Mouse (Mus musculus): ENCODE results near the gene Nhlrc2. TPM values are rescaled to one million over a fixed set of nuclear protein-coding genes. Genes with fewer than 3 reads are reported as not detected.

The Nhlrc2 gene
- polyA plus RNA-seq, 1 experiment: 27.8 TPM

GRCm38 (mm10) chr19:56652034-56652962 is 104.2 kb downstream of the Nhlrc2 start:
- no peaks in the 10 kb centered on the region for H3K9me3 ChIP-seq (replicated peaks; ENCODE audit: control insufficient read depth, insufficient read depth, low read length, poor library complexity, severe bottlenecking)
- H3K4me3 ChIP-seq (ENCODE audit: low read depth, low read length): no peak overlapping the region
- no peaks in the 10 kb centered on the region for H3K36me3 ChIP-seq (ENCODE audit: control insufficient read depth, insufficient read depth, low read length, poor library complexity, severe bottlenecking)
- no peaks in the 10 kb centered on the region for H3K4me1 ChIP-seq (ENCODE audit: control insufficient read depth, insufficient read depth, low read length)
- no peak for TF ChIP-seq EP300 (IDR thresholded peaks at IDR 0.05; ENCODE audit: insufficient read depth, low read depth, low read length)
- no peaks in the 10 kb centered on the region for H3K27me3 ChIP-seq (ENCODE audit: control insufficient read depth, insufficient read depth, low read length, poor library complexity, severe bottlenecking)
- H3K27ac ChIP-seq (ENCODE audit: insufficient read depth, low read length): no peak overlapping the region
- H3K9ac ChIP-seq (ENCODE audit: low read depth, poor library complexity, severe bottlenecking): no peak overlapping the region

Other genes starting within 250 kb of the Nhlrc2 start
- gene Nrap, start 158.2 kb upstream of the Nhlrc2 start, polyA plus RNA-seq (2011; ENCODE audit: insufficient read depth, insufficient read length, low read depth, missing spikeins): not detected in 2 replicates
- gene Casp7, start 151.1 kb upstream of the Nhlrc2 start, polyA plus RNA-seq (2011; ENCODE audit: insufficient read depth, insufficient read length, low read depth, missing spikeins): 17.0 and 19.8 TPM in 2 replicates
- gene Plekhs1, start 86.6 kb upstream of the Nhlrc2 start, polyA plus RNA-seq (2011; ENCODE audit: insufficient read depth, insufficient read length, low read depth, missing spikeins): 0.33 TPM in 1 of 2 replicates, not detected in the other
- 14.0 and 16.0 TPM in 2 replicates for gene Dclre1a, start within 50 bp of the Nhlrc2 start, polyA plus RNA-seq (2011; ENCODE audit: insufficient read depth, insufficient read length, low read depth, missing spikeins)
- gene Adrb1, start 173.9 kb downstream of the Nhlrc2 start, polyA plus RNA-seq (2011; ENCODE audit: insufficient read depth, insufficient read length, low read depth, missing spikeins): 0.44 and 1.0 TPM in 2 replicates

Data from ES-Bruce4 (cell line).